Mouse (Mus musculus): ENCODE results near the gene Dnm2.

Dnm2 gene

DNA sequence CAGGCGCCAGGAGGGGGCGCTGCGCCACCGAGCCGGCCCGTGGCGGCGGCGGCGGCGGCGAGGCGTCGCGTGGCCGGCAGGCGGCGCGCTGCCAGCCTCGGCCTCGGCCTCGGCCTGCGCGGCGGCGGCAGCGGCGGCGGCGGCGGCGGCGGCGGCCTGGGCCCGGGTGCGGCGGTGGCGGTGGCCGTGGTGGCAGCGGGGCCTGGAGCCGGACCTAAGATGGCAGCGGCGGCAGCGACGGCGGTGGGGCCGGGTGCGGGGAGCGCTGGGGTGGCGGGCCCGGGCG, 122.0 kb downstream of the Dnm2 start, which contains the start of gene Carm1:
Carm1 (plus strand) TSS at position 106 of the 286 bp plus-strand sequence.
- DNase-seq (ENCODE audit: low spot score) = no peak

DNA sequence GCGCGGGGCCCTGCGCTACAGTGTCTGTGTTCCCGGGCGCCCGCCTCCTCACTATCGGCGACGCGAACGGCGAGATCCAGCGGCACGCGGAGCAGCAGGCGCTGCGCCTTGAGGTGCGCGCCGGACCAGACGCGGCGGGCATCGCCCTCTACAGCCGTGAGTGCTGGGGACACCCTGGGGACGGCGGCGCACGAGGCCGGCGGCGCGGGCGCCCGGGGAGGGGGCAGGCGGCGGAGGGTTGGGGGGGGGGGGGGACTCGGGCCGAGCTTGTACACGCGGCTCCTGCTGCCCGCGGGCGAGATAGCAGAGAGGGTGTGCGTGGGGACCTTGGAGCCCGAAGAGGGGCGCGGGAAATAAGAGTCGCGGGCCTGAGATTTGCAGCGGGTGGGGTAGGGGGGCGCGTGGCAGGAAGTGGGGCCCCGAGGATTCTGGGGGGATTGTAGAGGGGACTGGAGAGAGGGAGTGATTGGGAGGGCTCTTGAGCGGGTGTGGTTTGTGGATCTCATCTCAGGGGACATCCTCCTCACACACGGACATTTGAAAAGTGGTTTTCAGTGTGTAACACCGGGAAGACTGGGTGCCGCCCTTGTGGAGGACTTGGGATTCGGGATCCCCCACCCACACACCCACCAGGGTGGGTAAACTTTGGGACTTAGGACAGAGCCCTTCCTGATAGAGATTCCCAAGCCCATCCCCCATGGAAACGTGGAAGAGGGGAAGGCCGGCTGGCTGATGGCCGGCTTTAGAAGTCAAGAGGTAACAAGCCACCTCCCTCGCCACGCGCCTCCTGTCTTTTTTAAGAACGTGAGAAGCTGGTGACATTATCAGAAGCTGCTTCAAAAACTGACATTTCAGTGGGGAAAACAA, 122.6 kb downstream of the Dnm2 start:
- peak; percentile 74 for DNase-seq (ENCODE audit: low spot score)

DNA sequence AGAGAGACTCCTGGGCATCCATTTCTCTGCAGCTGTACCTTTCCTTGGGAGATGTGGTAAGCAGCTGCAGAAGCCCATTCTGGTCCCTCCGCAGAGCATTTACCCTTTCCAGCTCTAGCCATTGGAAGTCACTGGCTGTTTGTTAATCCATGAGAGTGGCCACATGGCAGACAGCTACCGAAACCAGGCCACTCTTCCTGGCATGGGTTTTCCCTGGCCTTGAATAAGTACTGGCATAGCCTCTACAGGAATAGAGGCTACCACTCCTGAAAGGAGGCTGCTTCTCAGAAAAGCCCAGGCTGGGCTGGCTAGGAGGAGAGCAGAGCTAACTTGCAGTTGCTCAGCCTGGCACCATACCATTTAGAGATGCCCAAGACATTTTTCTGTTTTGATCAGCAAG, 126.3 kb downstream of the Dnm2 start:
- DNase-seq (ENCODE audit: low spot score) = no peak

DNA sequence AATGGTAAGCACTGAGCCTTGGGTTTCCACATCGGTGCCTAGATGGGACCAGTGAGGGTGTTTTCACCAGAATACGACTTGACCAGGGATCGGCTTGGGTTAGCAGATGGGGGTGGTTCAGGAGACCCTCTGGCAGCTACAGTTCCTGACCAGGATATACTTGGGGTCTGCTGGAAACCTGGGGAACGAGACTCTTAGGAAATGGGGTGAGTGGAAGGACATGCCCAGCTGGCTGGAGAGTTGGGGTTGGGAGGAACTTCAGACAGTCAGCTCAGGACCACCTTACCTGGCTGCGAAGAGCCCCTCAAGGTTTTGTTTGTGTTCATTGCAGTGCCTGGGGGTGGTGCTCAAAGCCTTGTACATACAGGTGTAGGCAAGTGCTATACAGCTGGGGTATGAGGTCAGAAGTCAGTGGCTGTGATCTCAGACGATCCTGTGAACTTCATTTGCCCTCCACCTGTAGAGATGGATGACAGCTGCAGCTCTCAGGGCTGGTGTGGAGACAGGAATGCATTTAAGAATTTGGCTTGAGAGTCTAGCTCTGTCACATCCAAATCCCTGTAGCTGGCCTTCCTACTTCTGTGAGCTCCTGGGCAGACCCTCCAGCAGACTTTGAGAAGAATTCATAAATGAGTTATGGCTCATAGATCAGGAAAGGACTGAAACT, 129.0 kb downstream of the Dnm2 start:
- no peak for DNase-seq (ENCODE audit: low spot score)

DNA sequence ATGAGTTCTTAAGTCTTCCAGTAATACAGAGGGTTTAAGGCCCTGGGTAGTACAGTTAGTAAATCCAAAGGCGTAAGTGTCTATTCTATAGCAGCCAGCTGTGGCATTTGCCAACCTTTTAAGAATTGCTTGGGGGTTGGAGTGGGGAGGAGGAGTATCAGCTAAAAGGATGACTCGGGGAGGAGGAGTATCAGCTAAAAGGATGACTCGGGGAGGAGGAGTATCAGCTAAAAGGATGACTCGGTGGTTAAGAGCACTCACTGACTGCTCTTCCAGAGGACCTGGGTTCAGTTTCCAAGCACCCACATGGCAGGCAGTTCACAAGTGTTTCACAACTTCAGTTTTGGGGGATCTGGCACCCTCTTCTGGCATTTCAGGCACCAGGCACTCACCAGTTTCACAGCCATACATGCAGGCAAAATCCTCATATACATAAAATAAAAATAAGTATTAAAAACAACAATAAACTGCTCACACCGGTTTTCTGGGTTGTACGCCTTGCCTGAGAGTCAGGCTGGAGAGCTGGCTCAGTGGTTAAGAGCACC, 130.6 kb downstream of the Dnm2 start:
- no peak for DNase-seq (ENCODE audit: low spot score)

DNA sequence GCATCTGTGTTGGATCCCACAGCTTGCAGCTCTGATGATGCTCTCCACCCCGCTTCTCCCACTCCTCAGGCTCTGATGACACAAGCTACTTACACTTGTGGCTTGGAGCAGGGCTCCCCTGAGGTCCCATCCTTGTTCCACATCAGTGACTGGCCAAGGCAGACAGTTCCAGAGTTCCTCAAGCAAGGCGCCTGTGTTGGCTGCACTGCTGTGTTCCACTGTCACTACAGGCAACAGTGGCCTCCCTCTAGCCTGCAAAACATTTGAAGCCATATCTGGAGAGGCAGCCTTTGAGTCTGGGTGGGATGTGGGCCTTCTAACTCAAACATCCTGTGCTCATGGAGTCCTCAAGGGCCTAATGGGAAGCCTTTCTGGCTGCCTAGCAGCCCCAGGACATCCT, 132.3 kb downstream of the Dnm2 start:
- DNase-seq (ENCODE audit: low spot score) = no peak

Data from embryo, embryonic 10 days (tissue).